Mouse (Mus musculus): ENCODE measurements at regions not wholly inside any gene's neighbourhood (a gene's known extent, or its start where the extent isn't known, plus 50 kb on each side); places are given as distances from the start of the nearest gene placed in this dataset.
A peak's percentile ranks its signal among the peaks of the same experiment; 100 is the strongest.

- 79% methylated on average over 5 of the region's 5 CpGs for WGBS
- no peak overlapping the region for H3K27ac ChIP-seq (replicated peaks; ENCODE audit: insufficient read depth, low read depth, low read length)
- H3K9ac ChIP-seq (ENCODE audit: low read depth, low read length) = no peak overlapping the region
- no peak overlapping the region for H3K4me3 ChIP-seq (ENCODE audit: insufficient read depth, low read depth, low read length)
- no peak for DNase-seq (ENCODE audit: extremely low read depth, low read depth, low spot score)
- no peaks in the 10 kb centered on the region for H3K4me1 ChIP-seq (ENCODE audit: control insufficient read depth, insufficient read depth, low read length)
- H3K27me3 ChIP-seq (ENCODE audit: control insufficient read depth, insufficient read depth, low read length) = no peaks in the 10 kb centered on the region
- no peaks in the 10 kb centered on the region for H3K79me2 ChIP-seq (ENCODE audit: control insufficient read depth, insufficient read depth, low read length)
- H3K36me3 ChIP-seq (ENCODE audit: control insufficient read depth, insufficient read depth, low read length) = no peaks in the 10 kb centered on the region
- TF ChIP-seq POLR2A (IDR thresholded peaks at IDR 0.05; ENCODE audit: extremely low read depth, insufficient read depth, low read length) (no peak), CTCF (IDR thresholded peaks at IDR 0.05; ENCODE audit: low read depth, low read length) (no peak)
These were observed 324.9 kb downstream of the Fat4 start for GRCm38 (mm10) chr3:39211670-39212069.

DNA sequence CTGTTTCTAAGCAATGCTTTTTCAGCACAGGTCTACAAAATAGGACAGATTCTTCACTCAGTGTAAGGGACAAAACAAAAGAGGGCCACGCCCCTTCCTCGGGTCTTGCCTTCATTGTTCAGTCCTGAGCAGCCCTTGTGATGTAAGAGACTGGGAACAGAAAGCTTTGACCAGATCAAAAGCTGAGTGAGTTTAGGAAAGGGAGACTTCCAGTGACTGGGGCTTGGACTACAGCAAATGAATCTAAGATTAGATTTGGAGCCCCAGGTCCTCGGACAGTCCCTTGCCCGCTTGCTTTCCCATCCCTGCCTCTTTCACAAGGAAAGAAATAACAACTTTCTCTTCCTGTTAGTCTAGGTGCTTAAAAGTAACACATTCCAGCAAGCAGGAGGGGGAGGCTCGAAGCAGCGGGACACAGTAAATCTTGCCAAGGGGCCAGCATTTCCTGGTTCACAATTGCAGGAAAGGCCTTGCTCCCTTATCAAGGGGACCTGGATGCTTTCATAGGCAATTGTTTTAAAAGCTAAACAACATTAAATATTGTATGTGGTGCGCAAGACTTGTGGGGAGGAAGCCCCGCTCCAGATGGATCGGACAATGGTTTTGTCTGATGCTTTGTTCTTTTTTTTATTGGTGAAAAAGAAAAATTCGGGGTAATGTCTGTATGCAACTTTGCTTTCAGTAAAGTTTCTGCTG, 333.4 kb downstream of the Fat4 start:
- no peaks in the 10 kb centered on the region for H3K4me1 ChIP-seq (ENCODE audit: control insufficient read depth, insufficient read depth, low read length)
- peak overlapping the region; percentile 10 for H3K27ac ChIP-seq (replicated peaks; ENCODE audit: insufficient read depth, low read depth, low read length)
- H3K9ac ChIP-seq (ENCODE audit: low read depth, low read length) = no peak overlapping the region
- no peak for TF ChIP-seq POLR2A (IDR thresholded peaks at IDR 0.05; ENCODE audit: extremely low read depth, insufficient read depth, low read length)
- no peak for TF ChIP-seq CTCF (IDR thresholded peaks at IDR 0.05; ENCODE audit: low read depth, low read length)
- H3K36me3 ChIP-seq (ENCODE audit: control insufficient read depth, insufficient read depth, low read length) = no peaks in the 10 kb centered on the region
- no peaks in the 10 kb centered on the region for H3K79me2 ChIP-seq (ENCODE audit: control insufficient read depth, insufficient read depth, low read length)
- H3K27me3 ChIP-seq (ENCODE audit: control insufficient read depth, insufficient read depth, low read length) = no peaks in the 10 kb centered on the region
- WGBS = 54% methylated on average over 10 of the region's 10 CpGs
- peak; percentile 7 for DNase-seq (ENCODE audit: extremely low read depth, low read depth, low spot score)
- no peak overlapping the region for H3K4me3 ChIP-seq (ENCODE audit: insufficient read depth, low read depth, low read length)

GRCm38 (mm10) chr3:39220707-39221034, 333.9 kb downstream of the Fat4 start:
- 51% methylated on average over 2 of the region's 2 CpGs for WGBS
- Histone ChIP-seq H3K36me3 (ENCODE audit: control insufficient read depth, insufficient read depth, low read length) (no peaks in the 10 kb centered on the region), H3K27ac (replicated peaks; ENCODE audit: insufficient read depth, low read depth, low read length) (peak overlapping the region; percentile 47; the same call in 1 of the 2 replicates), H3K4me3 (ENCODE audit: insufficient read depth, low read depth, low read length) (no peak overlapping the region), H3K4me1 (ENCODE audit: control insufficient read depth, insufficient read depth, low read length) (no peaks in the 10 kb centered on the region), H3K79me2 (ENCODE audit: control insufficient read depth, insufficient read depth, low read length) (no peaks in the 10 kb centered on the region), H3K9ac (ENCODE audit: low read depth, low read length) (no peak overlapping the region), H3K27me3 (ENCODE audit: control insufficient read depth, insufficient read depth, low read length) (no peaks in the 10 kb centered on the region)
- TF ChIP-seq CTCF (IDR thresholded peaks at IDR 0.05; ENCODE audit: low read depth, low read length) = no peak
- no peak for TF ChIP-seq POLR2A (IDR thresholded peaks at IDR 0.05; ENCODE audit: extremely low read depth, insufficient read depth, low read length)
- DNase-seq (ENCODE audit: extremely low read depth, low read depth, low spot score) = peak; percentile 0

- WGBS = 91% methylated on average over 4 of the region's 4 CpGs
- no peaks in the 10 kb centered on the region for H3K4me1 ChIP-seq (ENCODE audit: control insufficient read depth, insufficient read depth, low read length)
- H3K79me2 ChIP-seq (ENCODE audit: control insufficient read depth, insufficient read depth, low read length) = no peaks in the 10 kb centered on the region
- H3K36me3 ChIP-seq (ENCODE audit: control insufficient read depth, insufficient read depth, low read length) = no peaks in the 10 kb centered on the region
- H3K9ac ChIP-seq (ENCODE audit: low read depth, low read length) = no peak overlapping the region
- H3K4me3 ChIP-seq (ENCODE audit: insufficient read depth, low read depth, low read length) = no peak overlapping the region
- TF ChIP-seq POLR2A (IDR thresholded peaks at IDR 0.05; ENCODE audit: extremely low read depth, insufficient read depth, low read length) (no peak), CTCF (IDR thresholded peaks at IDR 0.05; ENCODE audit: low read depth, low read length) (no peak)
- no peaks in the 10 kb centered on the region for H3K27me3 ChIP-seq (ENCODE audit: control insufficient read depth, insufficient read depth, low read length)
- no peak for DNase-seq (ENCODE audit: extremely low read depth, low read depth, low spot score)
- H3K27ac ChIP-seq (replicated peaks; ENCODE audit: insufficient read depth, low read depth, low read length) = no peak overlapping the region
These were observed 335.3 kb downstream of the Fat4 start for GRCm38 (mm10) chr3:39222059-39222458.

DNA sequence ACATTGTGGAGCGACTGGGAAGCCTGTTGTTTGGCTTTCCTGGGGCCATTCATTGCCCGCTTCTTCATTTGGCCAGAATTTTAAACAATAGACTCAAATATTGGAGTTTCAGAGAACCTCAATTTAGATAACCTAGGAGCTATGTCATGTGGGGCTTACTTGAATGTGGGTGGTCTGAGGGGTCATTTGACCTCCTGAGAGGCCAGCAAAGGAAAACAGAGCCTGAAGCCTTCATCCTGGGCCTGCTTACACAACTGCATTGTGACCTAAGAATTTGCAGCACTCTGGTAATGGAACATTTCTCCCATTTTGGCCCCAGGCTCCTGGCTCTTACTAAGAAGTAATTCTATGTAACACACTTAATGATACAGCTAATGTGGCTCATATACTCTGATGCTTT, 348.2 kb downstream of the Fat4 start:
- no peaks in the 10 kb centered on the region for H3K4me1 ChIP-seq (ENCODE audit: control insufficient read depth, insufficient read depth, low read length)
- DNase-seq (ENCODE audit: extremely low read depth, low read depth, low spot score) = no peak

GRCm38 (mm10) chr3:39248712-39249111, 362.0 kb downstream of the Fat4 start:
- no peak overlapping the region for H3K27ac ChIP-seq (replicated peaks; ENCODE audit: insufficient read depth, low read depth, low read length)
- DNase-seq (ENCODE audit: extremely low read depth, low read depth, low spot score) = no peak
- WGBS = 78% methylated on average over 4 of the region's 4 CpGs
- H3K36me3 ChIP-seq (ENCODE audit: control insufficient read depth, insufficient read depth, low read length) = no peaks in the 10 kb centered on the region
- no peaks in the 10 kb centered on the region for H3K27me3 ChIP-seq (ENCODE audit: control insufficient read depth, insufficient read depth, low read length)
- H3K79me2 ChIP-seq (ENCODE audit: control insufficient read depth, insufficient read depth, low read length) = no peaks in the 10 kb centered on the region
- TF ChIP-seq CTCF (IDR thresholded peaks at IDR 0.05; ENCODE audit: low read depth, low read length) = no peak
- no peak for TF ChIP-seq POLR2A (IDR thresholded peaks at IDR 0.05; ENCODE audit: extremely low read depth, insufficient read depth, low read length)
- H3K4me1 ChIP-seq (ENCODE audit: control insufficient read depth, insufficient read depth, low read length) = peaks cover 3% of the 10 kb centered on the region; the same call in 1 of the 2 replicates
- H3K9ac ChIP-seq (ENCODE audit: low read depth, low read length) = no peak overlapping the region
- no peak overlapping the region for H3K4me3 ChIP-seq (ENCODE audit: insufficient read depth, low read depth, low read length)

More for the DNA sequence above, 348.2 kb downstream of the Fat4 start:
- Histone ChIP-seq H3K79me2 (ENCODE audit: control insufficient read depth, insufficient read depth, low read length) (no peaks in the 10 kb centered on the region), H3K36me3 (ENCODE audit: control insufficient read depth, insufficient read depth, low read length) (no peaks in the 10 kb centered on the region), H3K27me3 (ENCODE audit: control insufficient read depth, insufficient read depth, low read length) (no peaks in the 10 kb centered on the region), H3K27ac (replicated peaks; ENCODE audit: insufficient read depth, low read depth, low read length) (no peak overlapping the region), H3K9ac (ENCODE audit: low read depth, low read length) (no peak overlapping the region), H3K4me3 (ENCODE audit: insufficient read depth, low read depth, low read length) (no peak overlapping the region)
- TF ChIP-seq CTCF (IDR thresholded peaks at IDR 0.05; ENCODE audit: low read depth, low read length) = no peak
- no peak for TF ChIP-seq POLR2A (IDR thresholded peaks at IDR 0.05; ENCODE audit: extremely low read depth, insufficient read depth, low read length)
- 69% methylated on average over 2 of the region's 2 CpGs for WGBS

All from liver, adult 2 months (tissue).